Mouse (Mus musculus) 3134 (cell line): ENCODE measurements around the gene Obscn.

Experiments
- DNase-seq: peaks from one replicate; pipeline ENCODE4 v3.0.0-alpha.2; 2011; ENCODE audit warnings: low spot score; ENCODE audit not compliant: insufficient read length; ENCODE audit errors: extremely low read depth

Gene Obscn

DNA sequence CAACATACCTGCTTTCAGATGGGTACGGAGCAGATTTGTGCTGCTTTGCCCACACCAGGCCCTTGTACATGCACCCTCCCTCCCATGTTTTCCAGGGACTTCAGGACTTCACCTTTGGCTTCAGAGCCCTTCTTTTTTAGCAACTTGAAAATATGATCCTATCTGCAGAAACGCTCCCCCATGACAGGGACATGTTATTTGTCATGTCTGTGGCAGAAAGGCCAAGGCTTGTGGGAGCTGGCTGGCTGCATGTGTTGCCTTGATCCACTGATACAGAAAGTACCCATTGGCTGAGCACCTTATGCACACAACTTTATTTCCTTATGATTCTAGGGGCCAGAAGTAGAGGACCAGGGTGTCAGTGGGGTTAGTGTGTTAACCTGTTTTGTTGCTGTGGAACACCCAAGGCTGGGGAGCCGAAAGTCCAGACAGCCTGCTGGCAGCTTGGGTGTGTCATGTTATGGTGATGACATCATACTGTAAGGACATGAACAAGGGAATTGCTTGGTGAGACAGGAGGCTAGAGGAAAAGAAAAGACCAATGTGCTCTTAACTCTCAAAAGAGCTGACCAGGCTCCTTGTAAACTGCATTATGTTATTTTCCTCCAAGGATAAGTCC is 150.8 kb downstream of the Obscn start:
- DNase-seq, result no peak

- no peak for DNase-seq
Observed at GRCm38 (mm10) chr11:58984657-58985056, 151.5 kb downstream of the Obscn start.

- DNase-seq, result no peak
Observed at GRCm38 (mm10) chr11:58983691-58984341, 152.4 kb downstream of the Obscn start.

DNA sequence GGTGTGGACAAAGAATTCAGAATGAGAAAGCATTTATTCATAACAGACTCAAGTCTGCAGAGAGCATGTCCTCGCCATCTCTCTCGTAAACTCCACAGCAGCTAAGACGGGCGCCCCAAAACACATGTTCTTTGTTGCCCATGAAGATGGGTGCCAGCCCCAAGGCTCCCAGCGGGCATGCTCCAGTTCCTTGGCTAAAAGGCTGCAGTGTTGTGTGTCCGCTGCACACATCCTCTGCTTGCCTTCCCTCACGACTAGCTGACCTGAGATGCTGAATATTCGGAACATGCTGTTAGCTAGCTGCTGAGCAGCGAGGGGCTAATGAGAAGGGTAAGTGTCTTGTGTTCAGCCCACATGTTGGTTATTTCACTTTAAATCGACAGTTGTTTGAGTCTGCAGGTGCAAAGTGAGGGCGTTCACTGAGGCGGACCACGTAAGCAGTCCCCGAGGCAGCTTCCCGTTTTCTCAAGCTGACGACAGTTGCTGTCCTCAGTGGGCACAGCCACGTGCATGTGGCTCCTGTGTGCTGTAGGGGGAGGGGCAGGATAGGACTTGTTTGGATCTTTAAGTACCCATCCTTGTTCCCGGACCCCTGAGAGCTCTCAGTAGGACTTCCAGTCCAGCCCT is 153.6 kb downstream of the Obscn start:
- no peak for DNase-seq

GRCm38 (mm10) chr11:58981541-58982447 is 154.4 kb downstream of the Obscn start:
- peak; percentile 97 for DNase-seq

- no peak for DNase-seq
Observed at GRCm38 (mm10) chr11:58980381-58980990, 155.7 kb downstream of the Obscn start.

GRCm38 (mm10) chr11:58979661-58980060 is 156.5 kb downstream of the Obscn start:
- DNase-seq, result peak; percentile 61

DNA sequence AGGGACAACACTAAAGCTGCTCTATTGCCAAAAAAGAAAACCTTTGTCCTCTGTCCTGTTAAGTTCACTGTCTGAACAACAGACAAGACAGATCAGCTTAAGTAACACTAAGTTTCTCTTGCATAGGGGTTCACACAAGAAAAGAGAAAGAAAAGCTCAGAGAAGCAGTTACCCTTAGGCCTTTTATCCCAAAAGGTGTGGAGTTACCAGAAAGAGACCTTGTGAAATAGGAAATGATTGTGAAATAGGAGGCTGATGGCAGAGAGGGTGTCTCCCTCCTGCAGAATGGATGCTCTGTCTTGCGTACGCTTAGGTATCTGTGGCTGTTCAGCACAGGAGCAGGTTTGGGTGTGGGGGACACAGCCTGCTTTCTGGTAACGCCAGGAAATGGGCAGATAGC is 157.0 kb downstream of the Obscn start:
- no peak for DNase-seq

DNA sequence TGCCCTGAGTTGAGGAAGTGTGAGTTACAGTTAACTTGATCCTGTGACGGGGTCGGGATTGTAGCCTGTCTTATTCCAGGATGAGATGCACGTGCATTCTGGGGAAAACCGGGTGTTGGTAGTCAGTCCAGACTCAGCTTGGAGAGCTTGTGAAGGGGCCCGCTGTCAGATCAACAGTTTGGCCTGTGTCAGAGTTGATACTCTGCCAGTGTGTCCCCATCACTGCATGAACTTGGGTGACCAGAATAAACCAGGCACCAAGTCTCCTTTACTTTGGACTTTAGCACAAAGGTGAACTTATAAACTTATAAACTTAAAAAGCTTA is 157.5 kb downstream of the Obscn start:
- DNase-seq, result no peak

GRCm38 (mm10) chr11:58978027-58978705 is 158.0 kb downstream of the Obscn start, which contains the start of gene Trim11:
Gene Trim11, plus strand, starts transcription at chr11:58978093.
- peak; percentile 78 for DNase-seq

- DNase-seq, result peak; percentile 72
Observed at GRCm38 (mm10) chr11:58977607-58978026, 158.6 kb downstream of the Obscn start.

GRCm38 (mm10) chr11:58977150-58977549 is 159.1 kb downstream of the Obscn start:
- DNase-seq, result peak; percentile 65

GRCm38 (mm10) chr11:58974414-58974813 is 161.8 kb downstream of the Obscn start:
- no peak for DNase-seq

DNA sequence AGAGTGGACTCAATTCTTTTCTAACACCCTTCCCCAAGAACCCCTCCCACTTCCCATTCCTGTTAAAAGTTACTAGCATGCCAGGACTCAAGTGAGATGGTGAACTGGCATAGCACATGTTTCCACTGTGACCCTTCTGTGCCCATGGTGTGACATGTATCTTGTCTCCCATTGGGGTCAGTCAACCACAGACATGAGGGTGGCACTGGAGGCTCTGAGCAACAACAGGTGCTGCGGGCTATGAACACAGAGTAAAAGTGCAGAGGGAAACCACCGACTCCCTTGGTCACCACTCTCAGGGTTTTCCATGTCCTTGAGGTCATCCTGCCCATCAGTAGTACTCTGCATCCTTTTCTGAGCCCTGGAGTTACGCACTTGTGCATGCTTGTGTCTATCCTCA is 164.4 kb downstream of the Obscn start:
- DNase-seq, result no peak

DNA sequence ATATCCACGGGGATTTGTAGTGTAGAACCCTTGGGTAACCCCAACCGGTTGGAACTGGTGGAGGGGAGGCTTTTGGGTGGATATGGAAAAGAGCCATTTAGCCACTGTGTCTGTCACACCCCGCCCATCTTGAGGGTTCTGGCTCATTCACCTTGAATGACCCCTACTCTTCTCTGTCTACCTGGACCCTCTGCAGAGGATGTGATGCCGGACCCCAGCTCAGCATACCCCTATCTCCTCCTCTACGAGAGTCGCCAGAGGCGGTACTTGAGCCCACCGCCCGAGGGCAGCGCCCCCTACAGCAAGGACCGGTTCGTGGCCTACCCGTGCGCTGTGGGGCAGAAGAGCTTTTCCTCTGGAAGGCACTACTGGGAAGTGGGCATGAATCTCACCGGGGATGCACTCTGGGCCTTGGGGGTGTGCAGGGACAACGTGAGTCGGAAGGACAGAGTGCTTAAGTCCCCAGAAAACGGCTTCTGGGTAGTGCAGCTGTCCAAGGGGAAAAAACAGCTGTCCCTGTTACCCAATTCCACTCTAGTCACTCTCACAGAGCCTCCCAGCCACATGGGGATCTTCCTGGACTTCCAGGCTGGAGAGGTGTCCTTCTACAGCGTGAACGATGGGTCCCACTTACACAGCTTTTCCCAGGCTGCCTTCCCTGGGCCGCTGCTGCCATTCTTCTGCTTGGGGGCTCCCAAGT is 165.2 kb downstream of the Obscn start:
- DNase-seq, result no peak

- no peak for DNase-seq
Observed at GRCm38 (mm10) chr11:58969659-58970058, 166.5 kb downstream of the Obscn start.

GRCm38 (mm10) chr11:58969027-58969426 is 167.2 kb downstream of the Obscn start:
- no peak for DNase-seq

DNA sequence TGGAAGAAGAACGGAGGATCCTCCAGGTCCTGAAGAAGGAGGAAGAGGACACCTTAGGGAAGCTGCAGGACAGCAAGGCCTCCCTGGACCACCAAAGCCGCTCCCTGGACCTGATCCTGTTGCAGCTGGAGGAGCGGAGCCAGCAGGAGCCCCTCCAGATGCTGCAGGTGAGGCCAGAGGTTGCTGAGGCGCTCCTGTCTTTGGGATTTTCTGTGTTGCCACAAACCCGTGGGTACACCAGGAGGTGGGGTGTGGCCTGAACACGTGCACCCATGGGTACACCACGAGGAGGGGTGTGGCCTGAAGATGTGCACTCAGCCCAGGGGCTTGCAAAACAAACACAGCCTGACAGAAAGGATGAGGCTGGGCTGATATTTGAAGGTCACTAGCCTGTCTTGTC is 167.7 kb downstream of the Obscn start:
- no peak for DNase-seq

DNA sequence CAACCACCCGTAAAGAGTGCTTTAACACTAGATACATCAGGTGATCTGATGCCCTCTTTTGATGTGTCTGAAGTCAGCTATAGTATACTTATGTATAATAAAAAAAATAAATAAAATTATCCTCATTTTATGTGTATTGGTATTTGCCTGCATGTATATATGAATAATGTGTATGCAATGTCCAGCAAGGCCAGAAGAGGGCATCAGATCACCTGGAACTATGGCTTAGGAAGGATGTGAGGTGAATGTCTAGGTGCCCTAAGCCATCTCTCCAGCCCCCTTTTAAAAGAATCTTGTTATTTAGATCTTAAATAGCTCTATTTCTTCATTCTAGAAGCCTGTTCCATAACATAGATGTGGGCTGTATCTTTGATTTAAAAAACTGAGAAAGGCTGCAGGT is 168.9 kb downstream of the Obscn start:
- DNase-seq, result no peak
